ENCODE assay signal across 14 mouse cellular contexts in genomic region chr6:100775923-100776505, GRCm38 (mm10). TPM values are rescaled to one million over a fixed set of nuclear protein-coding genes. Genes with fewer than 3 reads are reported as not detected.
A peak's percentile ranks its signal among the peaks of the same experiment; 100 is the strongest.
DNase-seq lines count a peak whose midpoint lies in the region; ATAC-seq and TF ChIP-seq lines count a peak whose summit lies in the region.
"Had no signal": no experiment of that assay in that cellular context is flagged by ENCODE, and none has a peak within 500 bp of the region (broad histone marks: within the 10 kb centered on the region; RNA-seq: fewer than 3 reads in every experiment).

No protein-coding gene starts in this region.

- H3K9me3 ChIP-seq in hindbrain, embryonic 10.5 days, result no peaks in the 10 kb centered on the region
- no peaks in the 10 kb centered on the region for H3K9me3 ChIP-seq in hindbrain, postnatal 0 days (ENCODE audit: low read length)
- no peaks in the 10 kb centered on the region for H3K9me3 ChIP-seq in limb, embryonic 11.5 days (ENCODE audit: control insufficient read depth, low read length)
- H3K9me3 ChIP-seq: neural tube, embryonic 13.5 days had no signal

- no peak overlapping the region for H3K27ac ChIP-seq in hindbrain, embryonic 10.5 days
- no peak overlapping the region for H3K27ac ChIP-seq in hindbrain, postnatal 0 days
- H3K27ac ChIP-seq in limb, embryonic 11.5 days (replicated peaks; ENCODE audit: low read depth, low read length), result no peak overlapping the region
- H3K27ac ChIP-seq: hindbrain, embryonic 14.5 days; macrophage; neural tube, embryonic 13.5 days had no signal

- no peak overlapping the region for H3K4me3 ChIP-seq in hindbrain, embryonic 10.5 days
- H3K4me3 ChIP-seq in hindbrain, postnatal 0 days (ENCODE audit: low read length), result no peak overlapping the region
- no peak overlapping the region for H3K4me3 ChIP-seq in limb, embryonic 11.5 days (ENCODE audit: low read depth, low read length)
- H3K4me3 ChIP-seq: neural tube, embryonic 13.5 days had no signal

- no peak overlapping the region for H3K4me2 ChIP-seq in hindbrain, postnatal 0 days (ENCODE audit: low read depth, low read length)
- no peak overlapping the region for H3K4me2 ChIP-seq in limb, embryonic 11.5 days (ENCODE audit: low read depth, severe bottlenecking)
- H3K4me2 ChIP-seq: hindbrain, embryonic 14.5 days; neural tube, embryonic 13.5 days had no signal

- H3K9ac ChIP-seq in hindbrain, postnatal 0 days (replicated peaks; ENCODE audit: low read length), result no peak overlapping the region
- H3K9ac ChIP-seq in limb, embryonic 11.5 days (ENCODE audit: low read length), result no peak overlapping the region
- H3K9ac ChIP-seq: hindbrain, embryonic 14.5 days; neural tube, embryonic 13.5 days had no signal

- peak; percentile 7 for DNase-seq in hindbrain, embryonic 10.5 days (ENCODE audit: low spot score)
- no peak for DNase-seq in hindbrain, postnatal 0 days (ENCODE audit: low spot score)
- peak; percentile 34 for DNase-seq in NIH3T3 (ENCODE audit: low read depth)
- DNase-seq in forelimb bud, embryonic 11.5 days (ENCODE audit: low read depth, low spot score), result peak; percentile 48
- DNase-seq in limb, embryonic 11.5 days (ENCODE audit: low spot score), result peak; percentile 38
- DNase-seq in B cell, adult 2 months, result no peak
- no peak for DNase-seq in spleen, adult 12 weeks (ENCODE audit: low spot score)
- DNase-seq: cerebellum, postnatal 25 days; kidney, adult 18-20 months; lung, adult 2 months; thymus, postnatal 14 days had no signal

- H3K4me1 ChIP-seq in hindbrain, embryonic 10.5 days (replicated peaks), result peaks cover 12% of the 10 kb centered on the region
- no peaks in the 10 kb centered on the region for H3K4me1 ChIP-seq in hindbrain, postnatal 0 days (ENCODE audit: insufficient read depth, low read length)
- 0 out of 2 replicates have a peak, but pooled peaks cover 4% of the 10 kb centered on the region for H3K4me1 ChIP-seq in limb, embryonic 11.5 days (ENCODE audit: control insufficient read depth, insufficient read depth, low read length)

- ATAC-seq in hindbrain, postnatal 0 days, result no peak
- ATAC-seq in limb, embryonic 11.5 days (ENCODE audit: insufficient number of reproducible peaks, low FRiP score, low TSS enrichment, low read depth), result peak; percentile 58; the same call in 1 of the 2 replicates

- WGBS in hindbrain, embryonic 10.5 days, result 72% methylated on average over 15 of the region's 15 CpGs
- 64% methylated on average over 15 of the region's 15 CpGs for WGBS in hindbrain, postnatal 0 days
- 44% methylated on average over 15 of the region's 15 CpGs for WGBS in limb, embryonic 11.5 days

- H3K36me3 ChIP-seq in hindbrain, embryonic 10.5 days, result no peaks in the 10 kb centered on the region
- no peaks in the 10 kb centered on the region for H3K36me3 ChIP-seq in hindbrain, postnatal 0 days (ENCODE audit: insufficient read depth, low read length)
- H3K36me3 ChIP-seq in limb, embryonic 11.5 days (ENCODE audit: control insufficient read depth, insufficient read depth, low read length), result no peaks in the 10 kb centered on the region
- H3K36me3 ChIP-seq: neural tube, embryonic 13.5 days had no signal

- TF ChIP-seq CTCF in hindbrain, postnatal 0 days (IDR thresholded peaks at IDR 0.05; ENCODE audit: low read depth), result no peak

- H3K27me3 ChIP-seq in hindbrain, embryonic 10.5 days (ENCODE audit: insufficient read depth, poor library complexity, severe bottlenecking), result no peaks in the 10 kb centered on the region
- H3K27me3 ChIP-seq in hindbrain, postnatal 0 days (ENCODE audit: insufficient read depth, low read length), result no peaks in the 10 kb centered on the region
- no peaks in the 10 kb centered on the region for H3K27me3 ChIP-seq in limb, embryonic 11.5 days (ENCODE audit: control insufficient read depth, insufficient read depth, low read length)
- H3K27me3 ChIP-seq: neural tube, embryonic 13.5 days had no signal

RNA-seq across cellular contexts. Expression of gene Ppp4r2, which starts 57.4 kb away (rescaled TPM):
- 17.3 and 26.5 TPM in 2 replicates for polyA plus RNA-seq in hindbrain, embryonic 10.5 days (2016; fragmentation: Nextera tagmentation; extraction: Ambion mirVana)
- 23.9 and 24.5 TPM in 2 replicates for total RNA-seq in hindbrain, postnatal 0 days (2014; rRNA removed)
- 9.5 and 10.9 TPM in 2 replicates for polyA plus RNA-seq in hindbrain, postnatal 0 days (2015; fragmentation: Nextera tagmentation; extraction: Ambion mirVana)
- 38.0 and 41.6 TPM in 2 replicates for polyA plus RNA-seq in limb, embryonic 11.5 days (2014; fragmentation: Nextera tagmentation; extraction: Ambion mirVana)

Comparison
In these comparisons a context has a peak if more than half of its experiments do, and no peak if none do; other contexts are left out.
1. DNase-seq: peak in hindbrain, embryonic 10.5 days (single experiment), NIH3T3 (single experiment), forelimb bud, embryonic 11.5 days (single experiment) and limb, embryonic 11.5 days (single experiment); none in hindbrain, postnatal 0 days (single experiment), B cell, adult 2 months (0 of 2) and spleen, adult 12 weeks (single experiment).